Mouse (Mus musculus): ENCODE measurements around the gene Gm5930.
"Not testable (repeated sequence)": the region's sequence is repeated elsewhere in the genome, so short reads cannot be mapped to it uniquely, and the experiment has no call there.

DNA sequence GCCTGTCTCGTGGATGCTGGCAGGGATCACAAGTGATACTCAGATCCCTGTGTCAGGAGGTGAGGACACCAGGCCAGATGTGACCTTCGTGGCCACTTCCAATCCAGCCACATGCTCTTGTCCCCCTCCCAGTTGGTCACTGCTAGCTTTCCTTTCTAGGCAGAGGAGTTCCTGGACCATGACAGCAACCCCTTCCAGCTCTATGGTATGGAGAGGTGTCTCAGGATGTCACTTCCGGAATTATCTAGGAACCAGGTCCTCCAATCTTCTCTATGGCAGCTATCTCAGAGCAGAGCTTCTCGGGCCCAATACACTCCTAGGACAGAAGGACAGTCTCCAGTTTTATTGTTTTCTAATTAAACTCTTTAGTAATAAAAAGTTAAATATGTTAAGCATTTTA, 45.8 kb upstream of the Gm5930 start:
- not testable (repeated sequence) for TF ChIP-seq POLR2A (IDR thresholded peaks at IDR 0.05; ENCODE audit: borderline replicate concordance, control insufficient read depth, low read depth, low read length); CTCF (IDR thresholded peaks at IDR 0.05; ENCODE audit: control insufficient read depth, insufficient read depth, low read length)

Data from bone marrow, adult 2 months (tissue).